Mouse (Mus musculus) MEL (cell line): ENCODE measurements around the gene Acaca. TPM values are rescaled to one million over a fixed set of nuclear protein-coding genes. Genes with fewer than 3 reads are reported as not detected.
A peak's percentile ranks its signal among the peaks of the same experiment; 100 is the strongest.

ENCODE experiments used
- DNase-seq: peaks from one replicate; pipeline ENCODE4 v3.0.0; 2011; ENCODE audit warnings: low read depth, low spot score
- H3K27ac ChIP-seq: 2 replicates; pipeline ENCODE4 v1.5.1; 2012; ENCODE audit warnings: low read depth, mild to moderate bottlenecking, control low read depth, low read length, moderate library complexity; ENCODE audit not compliant: control insufficient read depth
- H3K27me3 ChIP-seq, 2 experiments: fragments of 150-350 bp in 1 of 2; sonication (generic) in 1 of 2; 2 replicates each; pipeline ENCODE4 v1.6.1; 2012; ENCODE audit warnings: low read length in 2 of 2, mild to moderate bottlenecking in 2 of 2, improper control_type of control experiment in 1 of 2, moderate library complexity in 1 of 2; ENCODE audit not compliant: insufficient read depth in 2 of 2, control insufficient read depth in 1 of 2
- H3K36me3 ChIP-seq, 2 experiments: 2 replicates each; pipeline ENCODE4 v1.6.1; 2012 to 2014; ENCODE audit warnings: low read length in 2 of 2, improper control_type of control experiment in 1 of 2, inconsistent platforms in 1 of 2, mild to moderate bottlenecking in 1 of 2; ENCODE audit not compliant: insufficient read depth in 2 of 2, control insufficient read depth in 1 of 2
- H3K4me1 ChIP-seq, 2 experiments: fragments of 150-350 bp in 1 of 2; sonication (generic) in 1 of 2; 2 replicates each; pipeline ENCODE4 v1.6.1; 2012; ENCODE audit warnings: low read length in 2 of 2, improper control_type of control experiment in 1 of 2, mild to moderate bottlenecking in 1 of 2; ENCODE audit not compliant: insufficient read depth in 2 of 2, control insufficient read depth in 1 of 2
- H3K4me3 ChIP-seq, 2 experiments: fragments of 150-350 bp in 1 of 2; sonication (generic) in 1 of 2; 2 replicates each; pipeline ENCODE4 v1.5.1; 2012; ENCODE audit warnings: low read depth in 2 of 2, low read length in 2 of 2, mild to moderate bottlenecking in 2 of 2, moderate library complexity in 2 of 2, control low read depth in 1 of 2, improper control_type of control experiment in 1 of 2; ENCODE audit not compliant: control insufficient read depth in 1 of 2, insufficient read depth in 1 of 2
- H3K79me2 ChIP-seq: 2 replicates; pipeline ENCODE4 v1.6.1; 2012; ENCODE audit warnings: mild to moderate bottlenecking, low read length, moderate library complexity; ENCODE audit not compliant: control insufficient read depth, poor library complexity, insufficient read depth
- H3K9ac ChIP-seq: 2 replicates; pipeline ENCODE4 v1.6.1; 2012; ENCODE audit warnings: low read depth, mild to moderate bottlenecking, control low read depth, low read length, moderate library complexity; ENCODE audit not compliant: control insufficient read depth, poor library complexity, severe bottlenecking
- H3K9me3 ChIP-seq: fragments of 150-350 bp; sonication (generic); replicated peaks from 2 replicates; pipeline ENCODE4 v1.6.1; 2012; ENCODE audit warnings: mild to moderate bottlenecking, low read length, improper control_type of control experiment, moderate library complexity; ENCODE audit not compliant: insufficient read depth
- BHLHE40 ChIP-seq: IDR thresholded peaks from 2 replicates; pipeline ENCODE4 v1.6.1; 2012; ENCODE audit warnings: low read depth, mild to moderate bottlenecking, inconsistent platforms, low read length, improper control_type of control experiment, borderline replicate concordance
- CHD1 ChIP-seq: IDR thresholded peaks from 2 replicates; pipeline ENCODE4 v1.6.1; 2012; ENCODE audit warnings: low read depth, mild to moderate bottlenecking, inconsistent platforms, low read length, improper control_type of control experiment
- CHD2 ChIP-seq: IDR thresholded peaks from 2 replicates; pipeline ENCODE4 v1.6.1; 2011; ENCODE audit warnings: low read length, improper control_type of control experiment
- CTCF ChIP-seq, 3 experiments: IDR thresholded peaks in 2 of 3; conservative IDR thresholded peaks in 1 of 3; 2 replicates each; pipeline ENCODE4 v1.5.1; 2011 to 2012; ENCODE audit warnings: low read length in 3 of 3, low read depth in 2 of 3, mild to moderate bottlenecking in 2 of 3, improper control_type of control experiment in 1 of 3, inconsistent platforms in 1 of 3, mixed read lengths in 1 of 3, moderate library complexity in 1 of 3; ENCODE audit not compliant: control insufficient read depth in 1 of 3, insufficient read depth in 1 of 3, poor library complexity in 1 of 3, severe bottlenecking in 1 of 3
- ETS1 ChIP-seq: IDR thresholded peaks from 2 replicates; pipeline ENCODE4 v1.6.1; 2012; ENCODE audit warnings: low read depth, mild to moderate bottlenecking, inconsistent platforms, low read length, improper control_type of control experiment, moderate library complexity
- GATA1 ChIP-seq: IDR thresholded peaks from 2 replicates; pipeline ENCODE4 v1.6.1; 2011; ENCODE audit warnings: low read depth, low read length, improper control_type of control experiment
- JUND ChIP-seq: IDR thresholded peaks from 2 replicates; pipeline ENCODE4 v1.6.1; 2011; ENCODE audit warnings: low read depth, mild to moderate bottlenecking, improper control_type of control experiment, low read length
- MAZ ChIP-seq: IDR thresholded peaks from 2 replicates; pipeline ENCODE4 v1.6.1; 2012; ENCODE audit warnings: low read depth, mild to moderate bottlenecking, inconsistent platforms, low read length, improper control_type of control experiment
- MEF2A ChIP-seq: IDR thresholded peaks from 2 replicates; pipeline ENCODE4 v1.6.1; 2014; ENCODE audit warnings: low read depth, mild to moderate bottlenecking, inconsistent platforms, low read length, improper control_type of control experiment; ENCODE audit not compliant: poor library complexity, insufficient replicate concordance, severe bottlenecking; ENCODE audit errors: extremely low read depth
- MXI1 ChIP-seq: IDR thresholded peaks from 2 replicates; pipeline ENCODE4 v1.6.1; 2011; ENCODE audit warnings: mild to moderate bottlenecking, low read depth, low read length, improper control_type of control experiment
- MYB ChIP-seq: IDR thresholded peaks from 2 replicates; pipeline ENCODE4 v1.6.1; 2011; ENCODE audit warnings: mild to moderate bottlenecking, low read depth, low read length, improper control_type of control experiment
- NELFE ChIP-seq: IDR thresholded peaks from 2 replicates; pipeline ENCODE4 v1.6.1; 2011; ENCODE audit warnings: low read depth, low read length, improper control_type of control experiment
- NRF1 ChIP-seq: IDR thresholded peaks from 2 replicates; pipeline ENCODE4 v1.6.1; 2014; ENCODE audit warnings: low read depth, mild to moderate bottlenecking, inconsistent platforms, low read length, improper control_type of control experiment, moderate library complexity; ENCODE audit not compliant: poor library complexity, insufficient read depth, severe bottlenecking
- POLR2AphosphoS5 ChIP-seq: IDR thresholded peaks from 2 replicates; pipeline ENCODE4 v1.6.1; 2012; ENCODE audit warnings: low read depth, borderline replicate concordance, mild to moderate bottlenecking, inconsistent platforms, low read length, moderate library complexity, mixed read lengths
- RAD21 ChIP-seq: IDR thresholded peaks from 2 replicates; pipeline ENCODE4 v1.6.1; 2011; ENCODE audit warnings: mild to moderate bottlenecking, low read depth, low read length, improper control_type of control experiment
- RCOR1 ChIP-seq: IDR thresholded peaks from 2 replicates; pipeline ENCODE4 v1.6.1; 2012; ENCODE audit warnings: low read depth, mild to moderate bottlenecking, inconsistent platforms, low read length, improper control_type of control experiment
- SMC3 ChIP-seq: IDR thresholded peaks from 2 replicates; pipeline ENCODE4 v1.6.1; 2011; ENCODE audit warnings: low read depth, low read length, improper control_type of control experiment
- TAL1 ChIP-seq: IDR thresholded peaks from 2 replicates; pipeline ENCODE4 v1.6.1; 2012; ENCODE audit warnings: mild to moderate bottlenecking, inconsistent platforms, low read length, moderate library complexity, mixed read lengths
- TBP ChIP-seq: IDR thresholded peaks from 2 replicates; pipeline ENCODE4 v1.8.0; 2011; ENCODE audit warnings: low read depth, low read length, improper control_type of control experiment
- TCF12 ChIP-seq: IDR thresholded peaks from 2 replicates; pipeline ENCODE4 v1.6.1; 2014; ENCODE audit warnings: low read depth, mild to moderate bottlenecking, inconsistent platforms, low read length, improper control_type of control experiment, moderate library complexity
- UBTF ChIP-seq: IDR thresholded peaks from 2 replicates; pipeline ENCODE4 v1.6.1; 2012; ENCODE audit warnings: low read depth, mild to moderate bottlenecking, inconsistent platforms, low read length, improper control_type of control experiment, moderate library complexity, borderline replicate concordance; ENCODE audit not compliant: insufficient read depth
- ZKSCAN1 ChIP-seq: IDR thresholded peaks from 2 replicates; pipeline ENCODE4 v1.6.1; 2012; ENCODE audit warnings: low read depth, mild to moderate bottlenecking, inconsistent platforms, low read length, improper control_type of control experiment, moderate library complexity
- polyA plus RNA-seq, 2 experiments: library from polyadenylated mRNA; stranded (reverse) in 1 of 2; unstranded in 1 of 2; fragments of >175 nt in 1 of 2; fragments of >200 nt in 1 of 2; gene quantifications; 2 replicates each; pipeline versions ENCODE4 v1.2.1 to v1.2.4; 2012; ENCODE audit warnings: low replicate concordance in 2 of 2, low read depth in 1 of 2; ENCODE audit not compliant: insufficient read length in 2 of 2, insufficient read depth in 1 of 2, missing spikeins in 1 of 2
- total RNA-seq: library from RNA; depleted of rRNA; stranded (reverse); fragments of 300-350 nt; gene quantifications from 2 replicates; pipeline ENCODE4 v1.2.3, GENCODE M21; 2012

Acaca gene
- total and polyA plus RNA-seq, 3 experiments, result 32.0 to 52.0 (median 33.9) TPM

DNA sequence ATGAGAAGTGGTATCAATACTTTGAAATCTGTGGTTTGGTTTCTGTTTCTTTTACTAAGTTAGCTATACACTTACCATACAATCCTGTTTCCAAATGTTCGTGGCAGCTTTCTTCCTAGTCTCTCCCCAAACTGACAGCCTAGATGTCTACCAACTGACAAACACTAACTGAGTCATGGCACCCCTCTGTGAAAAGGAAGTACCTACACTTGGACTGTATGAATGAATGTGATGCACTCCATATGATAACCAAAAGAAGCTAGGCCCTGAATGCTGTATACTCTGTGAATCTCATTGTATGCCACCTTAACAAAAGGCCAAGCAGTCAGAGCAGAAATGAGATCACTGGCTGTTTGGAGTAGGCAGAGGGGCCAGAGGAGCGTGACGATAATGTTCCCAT, 227.8 kb downstream of the Acaca start (continued):
- TF ChIP-seq SMC3, result no peak
- TF ChIP-seq UBTF, result no peak
- no peak for TF ChIP-seq MEF2A
- TF ChIP-seq MXI1, result no peak
- peak; percentile 47; the same call in 1 of the 2 replicates for TF ChIP-seq RCOR1
- TF ChIP-seq ZKSCAN1, result no peak
- TF ChIP-seq ETS1, result peak; percentile 80; the same call in 1 of the 2 replicates
- TF ChIP-seq JUND, result 0 out of 2 replicates have a peak, but pooled peaks have one; percentile 35
- no peak for TF ChIP-seq RAD21
- TF ChIP-seq CTCF (IDR thresholded peaks at IDR 0.05 in 2 of 3, conservative IDR thresholded peaks at IDR 0.05 in 1 of 3; ENCODE audit: control insufficient read depth in 1 of 3, insufficient read depth in 1 of 3, low read depth in 2 of 3, low read length in 3 of 3, poor library complexity in 1 of 3, severe bottlenecking in 1 of 3), result no peak
- TF ChIP-seq CHD2, result no peak
- TF ChIP-seq TCF12, result no peak
- TF ChIP-seq TAL1, result no peak
- no peak for TF ChIP-seq NELFE
- TF ChIP-seq TBP, result 0 out of 2 replicates have a peak, but pooled peaks have one; percentile 35
- no peak for TF ChIP-seq CHD1

GRCm38 (mm10) chr11:84357771-84358170, 228.3 kb downstream of the Acaca start:
- Histone ChIP-seq H3K9ac (no peak overlapping the region), H3K27me3 (no peaks in the 10 kb centered on the region), H3K4me3 (no peak overlapping the region), H3K36me3 (peaks cover 0 to 27% of the 10 kb centered on the region in 2 experiments; a peak in 3 of 4 replicates)
- DNase-seq, result no peak
- no peak for TF ChIP-seq JUND
- no peak for TF ChIP-seq MYB
- no peak for TF ChIP-seq MAZ
- TF ChIP-seq POLR2AphosphoS5, result no peak
- TF ChIP-seq NRF1, result no peak
- TF ChIP-seq RCOR1, result no peak
- TF ChIP-seq ETS1, result no peak
- no peak for TF ChIP-seq UBTF
- no peak for TF ChIP-seq GATA1
- no peak for TF ChIP-seq BHLHE40
- TF ChIP-seq, all 39 proteins: peak for 0
- Histone ChIP-seq H3K27ac (peak overlapping the region; percentile 34; the same call in 1 of the 2 replicates), H3K79me2 (no peaks in the 10 kb centered on the region), H3K4me1 (peaks cover 13 to 17% of the 10 kb centered on the region in 2 experiments), H3K9me3 (no peaks in the 10 kb centered on the region)
